Mouse (Mus musculus): ENCODE data around the gene Mien1.
A peak's percentile ranks its signal among the peaks of the same experiment; 100 is the strongest.

The Mien1 gene

GRCm38 (mm10) chr11:98459860-98460259 lies 21.1 kb upstream of the Mien1 start:
- no peak for DNase-seq (ENCODE audit: low read depth, low spot score)

GRCm38 (mm10) chr11:98459071-98459741 lies 20.4 kb upstream of the Mien1 start:
- peak; percentile 55 for DNase-seq (ENCODE audit: low read depth, low spot score)

GRCm38 (mm10) chr11:98458121-98458990 lies 19.6 kb upstream of the Mien1 start:
- no peak for DNase-seq (ENCODE audit: low read depth, low spot score)

- DNase-seq (ENCODE audit: low read depth, low spot score), result peak; percentile 98
Observed at GRCm38 (mm10) chr11:98457367-98458120, 18.8 kb upstream of the Mien1 start.

- DNase-seq (ENCODE audit: low read depth, low spot score), result no peak
Observed at GRCm38 (mm10) chr11:98456945-98457344, 18.2 kb upstream of the Mien1 start.

- no peak for DNase-seq (ENCODE audit: low read depth, low spot score)
Observed at GRCm38 (mm10) chr11:98456545-98456944, 17.8 kb upstream of the Mien1 start.

GRCm38 (mm10) chr11:98455484-98455883 lies 16.7 kb upstream of the Mien1 start:
- peak; percentile 64 for DNase-seq (ENCODE audit: low read depth, low spot score)

- DNase-seq (ENCODE audit: low read depth, low spot score), result peak; percentile 70
Observed at GRCm38 (mm10) chr11:98449921-98450771, 11.4 kb upstream of the Mien1 start.

- DNase-seq (ENCODE audit: low read depth, low spot score), result no peak
Observed at GRCm38 (mm10) chr11:98449419-98449818, 10.6 kb upstream of the Mien1 start.

GRCm38 (mm10) chr11:98448191-98448790 lies 9.5 kb upstream of the Mien1 start:
- no peak for DNase-seq (ENCODE audit: low read depth, low spot score)

GRCm38 (mm10) chr11:98447475-98447834 lies 8.7 kb upstream of the Mien1 start:
- DNase-seq (ENCODE audit: low read depth, low spot score), result no peak

GRCm38 (mm10) chr11:98446562-98447474 lies 8.0 kb upstream of the Mien1 start:
- peak; percentile 28 for DNase-seq (ENCODE audit: low read depth, low spot score)

GRCm38 (mm10) chr11:98446213-98446561 lies 7.4 kb upstream of the Mien1 start, which contains the start of gene Grb7:
Grb7 (plus strand) TSS chr11:98446394.
- no peak for DNase-seq (ENCODE audit: low read depth, low spot score)

- DNase-seq (ENCODE audit: low read depth, low spot score), result no peak
Observed at GRCm38 (mm10) chr11:98445679-98446078, 6.9 kb upstream of the Mien1 start.

GRCm38 (mm10) chr11:98445238-98445637 lies 6.4 kb upstream of the Mien1 start:
- DNase-seq (ENCODE audit: low read depth, low spot score), result no peak

GRCm38 (mm10) chr11:98443688-98444087 lies 4.9 kb upstream of the Mien1 start:
- DNase-seq (ENCODE audit: low read depth, low spot score), result no peak

GRCm38 (mm10) chr11:98437441-98437840 lies 1.4 kb downstream of the Mien1 start:
- no peak for DNase-seq (ENCODE audit: low read depth, low spot score)

- DNase-seq (ENCODE audit: low read depth, low spot score), result no peak
Observed at GRCm38 (mm10) chr11:98435723-98436122, 3.1 kb downstream of the Mien1 start.

GRCm38 (mm10) chr11:98431743-98432502 lies 6.9 kb downstream of the Mien1 start:
- DNase-seq (ENCODE audit: low read depth, low spot score), result no peak

Measured in CD4-positive, CD25-positive, alpha-beta regulatory T cell, adult 2 months (primary cell).